Mouse (Mus musculus) MEL (cell line): ENCODE measurements around the gene Lmo2. TPM values are rescaled to one million over a fixed set of nuclear protein-coding genes. Genes with fewer than 3 reads are reported as not detected.

Experiments used
- DNase-seq: peaks from one replicate; pipeline ENCODE4 v3.0.0; 2011; ENCODE audit warnings: low read depth, low spot score
- H3K27ac ChIP-seq: 2 replicates; pipeline ENCODE4 v1.5.1; 2012; ENCODE audit warnings: low read depth, mild to moderate bottlenecking, control low read depth, low read length, moderate library complexity; ENCODE audit not compliant: control insufficient read depth
- H3K27me3 ChIP-seq, 2 experiments: fragments of 150-350 bp in 1 of 2; sonication (generic) in 1 of 2; 2 replicates each; pipeline ENCODE4 v1.6.1; 2012; ENCODE audit warnings: low read length in 2 of 2, mild to moderate bottlenecking in 2 of 2, improper control_type of control experiment in 1 of 2, moderate library complexity in 1 of 2; ENCODE audit not compliant: insufficient read depth in 2 of 2, control insufficient read depth in 1 of 2
- H3K36me3 ChIP-seq, 2 experiments: 2 replicates each; pipeline ENCODE4 v1.6.1; 2012 to 2014; ENCODE audit warnings: low read length in 2 of 2, improper control_type of control experiment in 1 of 2, inconsistent platforms in 1 of 2, mild to moderate bottlenecking in 1 of 2; ENCODE audit not compliant: insufficient read depth in 2 of 2, control insufficient read depth in 1 of 2
- H3K4me1 ChIP-seq, 2 experiments: fragments of 150-350 bp in 1 of 2; sonication (generic) in 1 of 2; 2 replicates each; pipeline ENCODE4 v1.6.1; 2012; ENCODE audit warnings: low read length in 2 of 2, improper control_type of control experiment in 1 of 2, mild to moderate bottlenecking in 1 of 2; ENCODE audit not compliant: insufficient read depth in 2 of 2, control insufficient read depth in 1 of 2
- H3K4me3 ChIP-seq, 2 experiments: fragments of 150-350 bp in 1 of 2; sonication (generic) in 1 of 2; 2 replicates each; pipeline ENCODE4 v1.5.1; 2012; ENCODE audit warnings: low read depth in 2 of 2, low read length in 2 of 2, mild to moderate bottlenecking in 2 of 2, moderate library complexity in 2 of 2, control low read depth in 1 of 2, improper control_type of control experiment in 1 of 2; ENCODE audit not compliant: control insufficient read depth in 1 of 2, insufficient read depth in 1 of 2
- H3K79me2 ChIP-seq: 2 replicates; pipeline ENCODE4 v1.6.1; 2012; ENCODE audit warnings: mild to moderate bottlenecking, low read length, moderate library complexity; ENCODE audit not compliant: control insufficient read depth, poor library complexity, insufficient read depth
- H3K9ac ChIP-seq: 2 replicates; pipeline ENCODE4 v1.6.1; 2012; ENCODE audit warnings: low read depth, mild to moderate bottlenecking, control low read depth, low read length, moderate library complexity; ENCODE audit not compliant: control insufficient read depth, poor library complexity, severe bottlenecking
- H3K9me3 ChIP-seq: fragments of 150-350 bp; sonication (generic); replicated peaks from 2 replicates; pipeline ENCODE4 v1.6.1; 2012; ENCODE audit warnings: mild to moderate bottlenecking, low read length, improper control_type of control experiment, moderate library complexity; ENCODE audit not compliant: insufficient read depth
- BHLHE40 ChIP-seq: IDR thresholded peaks from 2 replicates; pipeline ENCODE4 v1.6.1; 2012; ENCODE audit warnings: low read depth, mild to moderate bottlenecking, inconsistent platforms, low read length, improper control_type of control experiment, borderline replicate concordance
- CHD1 ChIP-seq: IDR thresholded peaks from 2 replicates; pipeline ENCODE4 v1.6.1; 2012; ENCODE audit warnings: low read depth, mild to moderate bottlenecking, inconsistent platforms, low read length, improper control_type of control experiment
- CHD2 ChIP-seq: IDR thresholded peaks from 2 replicates; pipeline ENCODE4 v1.6.1; 2011; ENCODE audit warnings: low read length, improper control_type of control experiment
- CTCF ChIP-seq, 3 experiments: IDR thresholded peaks in 2 of 3; conservative IDR thresholded peaks in 1 of 3; 2 replicates each; pipeline ENCODE4 v1.5.1; 2011 to 2012; ENCODE audit warnings: low read length in 3 of 3, low read depth in 2 of 3, mild to moderate bottlenecking in 2 of 3, improper control_type of control experiment in 1 of 3, inconsistent platforms in 1 of 3, mixed read lengths in 1 of 3, moderate library complexity in 1 of 3; ENCODE audit not compliant: control insufficient read depth in 1 of 3, insufficient read depth in 1 of 3, poor library complexity in 1 of 3, severe bottlenecking in 1 of 3
- ELF1 ChIP-seq: IDR thresholded peaks from 2 replicates; pipeline ENCODE4 v1.6.1; 2014; ENCODE audit warnings: low read depth, mild to moderate bottlenecking, inconsistent platforms, low read length, improper control_type of control experiment, moderate library complexity
- EP300 ChIP-seq, 2 experiments: IDR thresholded peaks; 2 replicates each; pipeline ENCODE4 v1.6.1; 2011; ENCODE audit warnings: improper control_type of control experiment in 2 of 2, low read length in 2 of 2, low read depth in 1 of 2, mild to moderate bottlenecking in 1 of 2
- ETS1 ChIP-seq: IDR thresholded peaks from 2 replicates; pipeline ENCODE4 v1.6.1; 2012; ENCODE audit warnings: low read depth, mild to moderate bottlenecking, inconsistent platforms, low read length, improper control_type of control experiment, moderate library complexity
- GATA1 ChIP-seq: IDR thresholded peaks from 2 replicates; pipeline ENCODE4 v1.6.1; 2011; ENCODE audit warnings: low read depth, low read length, improper control_type of control experiment
- JUND ChIP-seq: IDR thresholded peaks from 2 replicates; pipeline ENCODE4 v1.6.1; 2011; ENCODE audit warnings: low read depth, mild to moderate bottlenecking, improper control_type of control experiment, low read length
- KAT2A ChIP-seq: conservative IDR thresholded peaks from 2 replicates; pipeline ENCODE4 v1.6.1; 2012; ENCODE audit warnings: low read depth, low read length, improper control_type of control experiment, inconsistent platforms
- MAZ ChIP-seq: IDR thresholded peaks from 2 replicates; pipeline ENCODE4 v1.6.1; 2012; ENCODE audit warnings: low read depth, mild to moderate bottlenecking, inconsistent platforms, low read length, improper control_type of control experiment
- MEF2A ChIP-seq: IDR thresholded peaks from 2 replicates; pipeline ENCODE4 v1.6.1; 2014; ENCODE audit warnings: low read depth, mild to moderate bottlenecking, inconsistent platforms, low read length, improper control_type of control experiment; ENCODE audit not compliant: poor library complexity, insufficient replicate concordance, severe bottlenecking; ENCODE audit errors: extremely low read depth
- MXI1 ChIP-seq: IDR thresholded peaks from 2 replicates; pipeline ENCODE4 v1.6.1; 2011; ENCODE audit warnings: mild to moderate bottlenecking, low read depth, low read length, improper control_type of control experiment
- MYC ChIP-seq: IDR thresholded peaks from 2 replicates; pipeline ENCODE4 v1.6.1; 2011; ENCODE audit warnings: low read depth, mild to moderate bottlenecking, low read length, improper control_type of control experiment, moderate library complexity
- RAD21 ChIP-seq: IDR thresholded peaks from 2 replicates; pipeline ENCODE4 v1.6.1; 2011; ENCODE audit warnings: mild to moderate bottlenecking, low read depth, low read length, improper control_type of control experiment
- RCOR1 ChIP-seq: IDR thresholded peaks from 2 replicates; pipeline ENCODE4 v1.6.1; 2012; ENCODE audit warnings: low read depth, mild to moderate bottlenecking, inconsistent platforms, low read length, improper control_type of control experiment
- SMC3 ChIP-seq: IDR thresholded peaks from 2 replicates; pipeline ENCODE4 v1.6.1; 2011; ENCODE audit warnings: low read depth, low read length, improper control_type of control experiment
- TBP ChIP-seq: IDR thresholded peaks from 2 replicates; pipeline ENCODE4 v1.8.0; 2011; ENCODE audit warnings: low read depth, low read length, improper control_type of control experiment
- UBTF ChIP-seq: IDR thresholded peaks from 2 replicates; pipeline ENCODE4 v1.6.1; 2012; ENCODE audit warnings: low read depth, mild to moderate bottlenecking, inconsistent platforms, low read length, improper control_type of control experiment, moderate library complexity, borderline replicate concordance; ENCODE audit not compliant: insufficient read depth
- USF1 ChIP-seq: IDR thresholded peaks from 2 replicates; pipeline ENCODE4 v1.6.1; 2014; ENCODE audit warnings: low read depth, mild to moderate bottlenecking, inconsistent platforms, low read length, improper control_type of control experiment, moderate library complexity
- ZC3H11A ChIP-seq: IDR thresholded peaks from 2 replicates; pipeline ENCODE4 v1.6.1; 2012; ENCODE audit warnings: low read depth, mild to moderate bottlenecking, inconsistent platforms, low read length, improper control_type of control experiment
- ZKSCAN1 ChIP-seq: IDR thresholded peaks from 2 replicates; pipeline ENCODE4 v1.6.1; 2012; ENCODE audit warnings: low read depth, mild to moderate bottlenecking, inconsistent platforms, low read length, improper control_type of control experiment, moderate library complexity
- polyA plus RNA-seq, 2 experiments: library from polyadenylated mRNA; stranded (reverse) in 1 of 2; unstranded in 1 of 2; fragments of >175 nt in 1 of 2; fragments of >200 nt in 1 of 2; gene quantifications; 2 replicates each; pipeline versions ENCODE4 v1.2.1 to v1.2.4; 2012; ENCODE audit warnings: low replicate concordance in 2 of 2, low read depth in 1 of 2; ENCODE audit not compliant: insufficient read length in 2 of 2, insufficient read depth in 1 of 2, missing spikeins in 1 of 2
- total RNA-seq: library from RNA; depleted of rRNA; stranded (reverse); fragments of 300-350 nt; gene quantifications from 2 replicates; pipeline ENCODE4 v1.2.3, GENCODE M21; 2012

Gene Lmo2
- total and polyA plus RNA-seq, 3 experiments, result 96.2 to 278 (median 184) TPM

GRCm38 (mm10) chr2:104001076-104001475, 43.3 kb downstream of the Lmo2 start (continued):
- 0 out of 2 replicates have a peak, but pooled peaks have one; percentile 39 for TF ChIP-seq MXI1

GRCm38 (mm10) chr2:104001861-104002260, 44.1 kb downstream of the Lmo2 start:
- Histone ChIP-seq H3K27me3 (peaks cover 0 to 4% of the 10 kb centered on the region in 2 experiments; a peak in 3 of 4 replicates), H3K79me2 (no peaks in the 10 kb centered on the region), H3K4me3 (no peak overlapping the region), H3K4me1 (0 out of 4 replicates have a peak, but pooled peaks cover 0 to 5% of the 10 kb centered on the region in 2 experiments), H3K36me3 (peaks cover 0 to 3% of the 10 kb centered on the region in 2 experiments; a peak in 1 of 4 replicates), H3K27ac (no peak overlapping the region), H3K9me3 (no peaks in the 10 kb centered on the region), H3K9ac (no peak overlapping the region)
- no peak for TF ChIP-seq ETS1
- TF ChIP-seq BHLHE40, result no peak
- no peak for TF ChIP-seq RCOR1
- no peak for TF ChIP-seq TBP
- no peak for TF ChIP-seq EP300 (IDR thresholded peaks at IDR 0.05; ENCODE audit: low read depth in 1 of 2, low read length in 2 of 2)
- TF ChIP-seq MEF2A, result no peak
- TF ChIP-seq ELF1, result no peak
- TF ChIP-seq CHD1, result no peak
- TF ChIP-seq USF1, result no peak
- TF ChIP-seq KAT2A, result no peak
- TF ChIP-seq UBTF, result no peak
- no peak for TF ChIP-seq CHD2
- no peak for TF ChIP-seq ZKSCAN1
- TF ChIP-seq GATA1, result no peak
- TF ChIP-seq MAZ, result no peak
- DNase-seq, result no peak

GRCm38 (mm10) chr2:104002711-104003413, 45.1 kb downstream of the Lmo2 start:
- Histone ChIP-seq H3K9me3 (no peaks in the 10 kb centered on the region), H3K79me2 (no peaks in the 10 kb centered on the region)
- DNase-seq, result peak; percentile 81

More at GRCm38 (mm10) chr2:104002711-104003413, 45.1 kb downstream of the Lmo2 start:
- TF ChIP-seq MYC (no peak), JUND (no peak), ELF1 (no peak), CTCF (IDR thresholded peaks at IDR 0.05 in 2 of 3, conservative IDR thresholded peaks at IDR 0.05 in 1 of 3; ENCODE audit: control insufficient read depth in 1 of 3, insufficient read depth in 1 of 3, low read depth in 2 of 3, low read length in 3 of 3, poor library complexity in 1 of 3, severe bottlenecking in 1 of 3) (peak; percentile 84 to 94 (median 92)), RAD21 (peak; percentile 94), ZC3H11A (peak; percentile 79), SMC3 (peak; percentile 92)
- Histone ChIP-seq H3K27ac (no peak overlapping the region), H3K27me3 (peaks cover 3 to 11% of the 10 kb centered on the region in 2 experiments), H3K4me3 (no peak overlapping the region), H3K4me1 (0 out of 4 replicates have a peak, but pooled peaks cover 0 to 5% of the 10 kb centered on the region in 2 experiments), H3K36me3 (peaks cover 0 to 3% of the 10 kb centered on the region in 2 experiments; a peak in 1 of 4 replicates), H3K9ac (no peak overlapping the region)
